Mouse (Mus musculus): ENCODE results near the gene Rgp1.

The Rgp1 gene

GRCm38 (mm10) chr4:43598650-43599380, 20.3 kb downstream of the Rgp1 start:
- no peak for DNase-seq

DNA sequence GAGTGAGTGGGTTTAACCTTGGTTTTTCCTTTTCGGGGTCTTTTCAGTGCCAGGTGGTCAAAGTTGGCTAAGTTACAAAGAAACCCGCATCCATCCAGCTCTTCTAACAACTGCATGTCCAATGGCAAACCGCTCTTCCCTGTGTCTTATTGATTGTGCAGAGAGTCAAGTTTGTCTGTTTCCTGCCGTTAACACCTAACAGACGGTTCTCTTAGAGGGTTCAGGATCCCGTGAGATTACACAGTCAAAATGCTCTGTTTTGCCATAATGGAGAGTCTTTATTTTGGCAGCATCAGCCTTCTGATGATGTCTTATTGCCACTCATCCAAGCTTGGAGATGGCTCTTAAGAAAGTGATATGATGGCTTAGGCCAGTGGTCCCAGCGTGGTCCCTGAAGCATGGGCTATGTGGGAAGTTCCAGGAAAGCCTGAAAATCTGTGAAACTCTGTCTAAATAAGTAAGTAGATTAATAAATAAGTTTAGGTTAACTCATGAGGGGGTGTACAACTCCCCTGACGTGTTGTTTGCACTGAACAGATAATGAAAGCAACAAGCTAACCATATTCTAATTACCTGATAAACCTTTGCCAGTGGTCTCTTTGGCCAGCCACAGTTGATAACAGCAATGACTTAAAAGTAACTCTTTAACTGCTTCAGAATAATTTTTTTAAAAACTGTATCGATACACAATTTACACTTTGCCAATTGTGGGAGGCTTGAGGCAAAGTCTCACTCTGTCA, 21.9 kb downstream of the Rgp1 start:
- no peak for DNase-seq

GRCm38 (mm10) chr4:43604099-43604498, 25.6 kb downstream of the Rgp1 start:
- no peak for DNase-seq

GRCm38 (mm10) chr4:43604751-43605685, 26.5 kb downstream of the Rgp1 start:
- DNase-seq, result no peak

GRCm38 (mm10) chr4:43612534-43612933, 34.0 kb downstream of the Rgp1 start:
- no peak for DNase-seq

- peak; percentile 34 to 53 for DNase-seq
Observed at GRCm38 (mm10) chr4:43613060-43613730, 34.7 kb downstream of the Rgp1 start.

DNA sequence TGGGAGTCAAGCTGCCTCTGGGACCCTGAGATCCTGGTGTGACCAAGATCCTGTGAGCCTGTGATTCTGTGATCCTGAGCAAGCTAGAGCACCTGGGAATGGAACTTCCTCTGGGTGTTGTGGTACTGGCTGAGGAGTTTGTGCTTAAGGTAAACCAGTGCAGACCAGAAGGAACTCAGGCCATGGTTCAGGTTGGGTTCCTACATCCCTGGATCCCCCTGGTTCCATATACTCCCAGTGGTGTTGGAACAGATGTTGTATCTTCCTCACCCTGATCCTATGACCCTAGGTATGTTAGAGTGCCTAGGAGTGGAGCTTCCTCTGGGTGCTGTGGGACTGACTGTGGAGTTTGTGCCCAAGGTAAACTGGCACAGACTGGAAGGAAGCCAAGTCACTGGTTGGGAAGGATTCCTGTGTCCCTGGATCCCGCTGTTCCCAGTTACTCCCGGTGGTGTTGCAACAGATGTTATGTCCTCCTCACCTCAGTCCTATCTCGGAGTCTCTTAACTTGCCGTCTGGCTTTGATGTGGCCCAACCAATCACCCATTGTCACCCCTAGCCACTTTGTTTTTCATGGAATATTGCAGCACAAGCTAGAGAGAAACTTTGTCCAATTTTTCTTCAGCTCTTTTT, 41.7 kb downstream of the Rgp1 start:
- DNase-seq, result no peak

GRCm38 (mm10) chr4:43629106-43629817, 50.7 kb downstream of the Rgp1 start:
- peak in 1 of 2 experiments; percentile 27 for DNase-seq

GRCm38 (mm10) chr4:43630030-43630581, 51.6 kb downstream of the Rgp1 start:
- peak; percentile 75 to 84 for DNase-seq

- DNase-seq, result peak in 1 of 2 experiments; percentile 30
Observed at GRCm38 (mm10) chr4:43630671-43631045, 52.1 kb downstream of the Rgp1 start.

- peak; percentile 72 to 79 for DNase-seq
Observed at GRCm38 (mm10) chr4:43631046-43631955, 52.8 kb downstream of the Rgp1 start, which contains the start of gene Npr2. Npr2 (plus strand) TSS chr4:43631935.

DNA sequence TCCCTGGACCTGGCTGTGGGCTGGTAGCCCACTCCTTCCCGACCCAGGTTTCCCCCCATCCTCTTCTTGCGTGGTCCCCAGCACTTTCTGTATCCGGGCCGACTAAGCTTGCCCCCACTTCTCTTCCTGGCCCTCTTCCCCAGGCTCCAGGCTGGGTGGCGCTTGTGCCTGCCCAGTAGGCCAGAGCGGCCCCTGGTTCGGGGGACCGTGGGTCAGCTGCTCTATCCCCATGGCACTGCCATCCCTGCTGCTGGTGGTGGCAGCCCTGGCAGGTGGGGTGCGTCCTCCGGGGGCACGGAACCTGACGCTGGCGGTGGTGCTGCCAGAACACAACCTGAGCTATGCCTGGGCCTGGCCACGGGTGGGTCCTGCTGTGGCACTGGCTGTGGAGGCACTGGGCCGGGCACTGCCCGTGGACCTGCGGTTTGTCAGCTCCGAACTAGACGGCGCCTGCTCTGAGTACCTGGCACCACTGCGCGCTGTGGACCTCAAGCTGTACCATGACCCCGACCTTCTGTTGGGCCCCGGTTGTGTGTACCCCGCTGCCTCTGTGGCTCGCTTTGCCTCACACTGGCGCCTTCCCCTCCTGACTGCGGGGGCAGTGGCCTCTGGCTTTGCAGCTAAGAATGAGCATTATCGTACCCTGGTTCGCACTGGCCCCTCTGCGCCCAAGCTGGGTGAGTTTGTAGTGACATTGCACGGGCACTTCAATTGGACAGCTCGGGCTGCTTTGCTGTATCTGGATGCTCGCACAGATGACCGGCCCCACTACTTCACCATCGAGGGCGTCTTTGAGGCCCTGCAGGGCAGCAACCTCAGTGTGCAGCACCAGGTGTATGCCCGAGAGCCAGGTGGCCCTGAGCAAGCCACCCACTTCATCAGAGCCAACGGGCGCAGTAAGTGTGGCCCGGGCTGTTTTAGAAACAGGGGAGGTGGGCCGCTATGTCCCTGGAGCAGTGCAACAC, 53.7 kb downstream of the Rgp1 start:
- DNase-seq, result peak; percentile 29 to 48

DNA sequence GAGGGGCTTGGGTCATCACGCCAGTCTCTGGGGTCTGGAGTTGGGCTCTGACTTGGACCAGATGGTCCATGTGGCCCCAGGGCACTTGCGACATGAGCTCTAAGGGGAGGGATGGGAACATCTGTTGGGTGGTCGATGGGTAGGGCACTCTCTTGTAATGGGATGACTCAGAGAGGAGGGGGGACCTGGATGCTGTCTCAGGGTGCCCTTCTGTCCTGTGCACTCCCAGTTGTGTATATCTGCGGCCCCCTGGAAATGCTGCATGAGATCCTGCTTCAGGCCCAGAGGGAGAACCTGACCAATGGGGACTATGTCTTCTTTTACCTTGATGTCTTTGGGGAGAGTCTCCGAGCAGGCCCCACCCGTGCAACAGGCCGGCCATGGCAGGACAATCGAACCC, 54.8 kb downstream of the Rgp1 start:
- peak in 1 of 2 experiments; percentile 0 for DNase-seq

DNA sequence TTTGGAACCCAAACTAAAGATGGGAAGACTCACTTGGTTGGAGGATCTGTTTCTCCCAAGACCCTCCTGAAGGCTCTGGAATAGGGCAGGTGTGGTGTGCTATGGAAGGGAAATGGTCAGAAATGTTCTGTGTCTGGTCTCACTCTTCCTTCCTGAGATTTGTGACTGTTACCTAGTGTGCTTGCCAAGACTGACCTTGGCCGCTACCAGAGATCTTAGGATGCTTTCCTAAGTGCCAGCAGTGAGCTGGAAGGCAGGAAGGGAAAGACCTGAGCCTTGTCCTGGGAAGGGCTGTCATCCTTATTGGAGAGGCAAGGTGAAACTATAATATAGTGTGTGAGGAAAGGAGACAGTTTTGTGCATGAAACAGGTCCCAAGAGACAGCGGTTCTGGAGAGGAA, 55.2 kb downstream of the Rgp1 start:
- DNase-seq, result peak in 1 of 2 experiments; percentile 0

GRCm38 (mm10) chr4:43634621-43635374, 56.3 kb downstream of the Rgp1 start:
- no peak for DNase-seq

GRCm38 (mm10) chr4:43636751-43637150, 58.2 kb downstream of the Rgp1 start:
- peak in 1 of 2 experiments; percentile 0 for DNase-seq

Data from kidney, postnatal 4 days (tissue).